Mouse (Mus musculus) adrenal gland, postnatal 36 days (tissue): ENCODE results near the gene Bud23. TPM values are rescaled to one million over a fixed set of nuclear protein-coding genes. Genes with fewer than 3 reads are reported as not detected.
A peak's percentile ranks its signal among the peaks of the same experiment; 100 is the strongest.

Experiments used
- DNase-seq, 2 experiments: peaks; one replicate each; pipeline ENCODE4 v3.0.0; 2021; ENCODE audit warnings: mixed read lengths in 1 of 2
- total RNA-seq, 2 experiments: library from RNA; stranded (reverse); gene quantifications; 2 replicates each; pipeline ENCODE4 v1.2.3; 2021

Bud23 gene
- total RNA-seq, 2 experiments from 2014 or later, result 51.7 to 57.7 TPM

DNA sequence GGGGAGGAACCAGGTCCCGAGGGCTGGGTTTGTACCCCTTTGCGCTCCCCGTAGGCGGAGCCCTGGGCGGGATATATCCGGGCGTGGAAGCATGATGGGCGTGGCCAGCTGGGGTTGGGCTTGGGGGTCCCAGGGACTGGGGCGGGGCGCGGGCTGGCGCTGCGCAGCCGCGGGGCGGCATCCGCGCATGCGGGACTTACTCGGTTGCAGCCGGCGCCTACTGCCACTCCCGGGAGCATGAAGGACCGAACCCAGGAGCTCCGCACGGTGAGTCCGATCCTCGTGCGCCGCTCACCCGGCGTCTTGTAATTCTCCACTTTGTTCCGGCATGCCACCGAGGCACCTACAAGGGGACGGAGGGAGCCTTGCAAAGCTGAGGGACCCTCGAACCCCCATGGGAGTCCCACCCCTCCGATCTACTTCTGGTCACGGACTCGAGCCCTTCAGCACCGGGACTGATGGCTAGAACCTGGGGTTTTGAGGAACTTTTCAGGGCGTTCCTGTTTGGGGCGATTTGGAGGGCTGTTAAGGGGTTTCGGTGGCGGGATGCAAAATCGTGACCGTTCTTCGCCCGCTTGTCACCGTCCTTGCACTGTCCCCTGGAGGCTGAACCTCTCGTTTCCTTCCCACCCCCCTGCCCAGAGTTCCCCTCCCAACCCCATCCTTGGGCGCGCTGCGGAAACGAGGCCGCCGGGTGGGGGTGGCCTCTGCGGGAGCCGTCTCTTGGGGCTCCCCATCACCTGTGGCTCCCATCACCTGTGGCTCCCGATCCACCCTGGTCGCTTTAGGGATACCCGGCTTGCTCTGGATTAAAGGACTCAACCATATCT is 41.2 kb downstream of the Bud23 start, which contains the start of gene Stx1a:
Gene Stx1a, plus strand, starts transcription at position 139 of the 830 bp plus-strand sequence.
- DNase-seq, result peak; percentile 92 to 94

DNA sequence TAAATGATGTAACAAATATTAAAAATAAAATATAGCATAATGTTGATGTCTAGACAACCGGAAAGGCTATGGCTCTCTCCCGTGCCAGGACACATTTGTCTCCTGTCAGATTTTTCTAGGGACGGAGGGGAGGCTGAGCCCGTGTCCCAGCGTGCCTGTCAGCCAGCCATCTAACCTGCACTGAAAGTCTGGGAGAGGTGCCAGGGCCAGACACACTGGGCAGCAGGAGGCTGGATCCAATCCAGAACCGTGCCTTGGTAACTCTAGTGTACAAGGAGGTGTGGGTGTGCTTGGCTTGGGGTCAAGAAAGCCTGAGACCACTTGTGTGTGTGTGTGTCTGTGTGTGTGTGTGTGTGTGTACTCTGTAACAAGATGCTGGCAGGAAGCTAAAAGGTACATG is 42.9 kb downstream of the Bud23 start:
- peak; percentile 78 to 85 for DNase-seq

DNA sequence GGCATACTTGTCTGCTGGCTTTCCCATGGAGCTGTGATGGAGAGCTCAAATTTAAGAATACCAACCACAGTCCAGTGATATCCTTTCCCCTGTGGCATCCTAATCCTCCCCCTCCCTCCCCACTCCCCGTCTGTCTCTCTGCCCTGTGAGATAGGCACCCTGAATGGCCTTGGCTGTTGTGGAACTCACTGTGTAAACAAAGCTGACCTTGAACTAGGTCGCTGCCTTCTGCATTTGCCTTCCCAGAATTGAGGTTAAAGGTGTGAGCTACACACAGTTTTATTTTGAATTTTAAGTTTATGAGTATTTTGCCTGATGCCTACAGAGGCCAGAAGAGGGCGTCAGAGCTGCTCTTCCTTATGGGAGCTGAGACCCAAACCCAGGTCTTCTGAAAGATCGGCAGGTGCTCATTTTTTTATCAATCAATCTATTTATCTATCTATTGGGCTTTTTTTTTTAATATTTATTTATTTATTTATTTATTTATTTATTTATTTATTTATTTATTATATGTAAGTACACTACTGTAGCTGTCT is 48.5 kb downstream of the Bud23 start:
- no peak for DNase-seq

DNA sequence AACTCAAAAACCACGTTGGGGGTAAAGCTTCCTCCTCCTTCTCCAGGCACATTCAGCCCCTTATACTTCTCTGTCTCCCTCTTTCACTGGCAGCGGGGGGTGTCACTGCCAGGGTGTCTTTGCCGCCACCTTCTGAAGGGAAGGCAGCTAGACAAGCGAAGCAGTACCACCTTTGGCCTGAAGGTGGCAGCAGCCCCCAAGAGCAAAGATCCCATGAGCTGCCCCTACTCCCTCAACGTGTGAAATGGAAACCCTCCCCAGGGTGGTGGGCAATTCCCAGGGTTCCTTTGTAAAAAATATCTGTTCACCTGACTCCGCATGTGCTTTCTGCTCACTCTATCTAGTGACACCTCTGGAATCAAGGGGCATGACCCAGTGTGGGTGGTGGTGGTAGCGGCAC is 49.3 kb downstream of the Bud23 start:
- peak; percentile 86 to 90 for DNase-seq

DNA sequence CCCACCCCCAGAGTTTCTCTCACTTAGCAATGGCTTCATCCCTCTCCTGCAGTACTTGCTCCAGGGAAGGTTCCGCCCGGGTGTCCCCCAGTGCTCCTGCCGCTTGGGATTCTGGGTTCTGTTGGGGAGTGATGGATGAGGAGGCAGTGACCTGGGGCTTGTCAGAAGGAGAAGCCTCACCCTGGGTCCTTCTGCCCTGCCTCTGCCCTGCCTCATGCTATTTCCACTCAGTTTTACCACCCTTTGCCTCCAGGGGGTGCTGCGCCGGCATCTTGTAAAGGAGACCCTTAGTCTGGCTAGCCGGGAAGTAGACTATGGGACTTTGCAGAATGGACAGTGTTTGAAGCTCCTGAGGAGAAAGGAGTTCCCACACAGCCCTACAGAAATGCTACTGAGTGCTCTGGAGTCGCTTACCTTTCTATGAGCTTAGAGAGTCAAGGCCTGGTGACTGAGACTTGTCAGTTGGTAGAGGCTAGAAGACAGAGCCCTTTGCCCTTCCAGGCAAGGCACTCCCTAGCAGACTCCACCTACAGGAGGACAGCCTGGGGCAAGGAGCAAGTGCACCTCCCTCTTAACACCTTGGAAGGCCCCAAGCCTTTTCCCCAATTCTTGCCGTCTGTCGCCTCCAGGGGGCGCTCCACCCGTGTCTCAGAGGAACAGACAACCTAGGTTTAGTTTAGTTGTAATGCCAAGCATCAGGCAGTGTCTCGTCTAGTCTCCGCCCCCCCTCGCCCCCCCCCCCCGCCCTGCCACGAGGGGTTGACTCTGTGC is 51.9 kb downstream of the Bud23 start:
- peak; percentile 85 to 89 for DNase-seq

DNA sequence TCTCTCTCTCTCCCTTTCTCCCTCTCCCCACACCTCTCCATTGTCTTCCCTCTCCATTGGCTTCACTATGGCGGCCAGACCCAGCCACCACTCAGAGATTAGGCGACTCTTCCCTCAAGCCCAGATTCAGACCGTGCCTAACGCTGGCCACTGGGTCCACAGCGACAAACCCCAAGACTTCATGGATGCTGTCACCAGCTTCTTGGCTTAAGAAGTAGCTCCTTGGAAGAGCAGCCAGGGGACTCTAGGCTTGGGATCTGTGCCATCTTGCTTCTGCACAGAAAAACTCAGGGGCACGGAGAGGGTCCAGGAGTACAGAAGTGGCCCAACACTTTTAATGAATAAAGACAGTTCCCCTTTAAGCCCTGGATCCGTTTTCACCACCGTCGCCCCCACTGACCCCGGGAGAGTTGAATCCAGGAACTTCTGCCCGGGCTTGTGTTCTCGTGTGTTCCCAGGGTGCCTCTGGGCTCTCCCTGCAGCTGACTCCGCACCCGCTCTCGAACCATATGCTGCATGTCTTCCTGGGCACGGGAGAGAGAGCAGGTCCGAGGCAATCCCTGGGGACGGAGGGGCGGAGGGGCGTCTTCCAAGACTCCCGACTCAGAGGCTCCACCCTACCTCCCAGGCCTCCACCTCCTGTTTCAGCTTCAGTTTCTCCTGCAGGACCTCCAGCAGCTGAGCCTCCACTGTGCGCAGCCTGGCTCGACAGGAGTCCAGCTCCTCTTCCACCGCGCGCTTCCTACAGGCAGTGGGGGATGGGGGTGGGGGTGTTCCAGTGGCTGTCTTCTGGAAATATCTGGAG is 52.7 kb downstream of the Bud23 start:
- no peak for DNase-seq

DNA sequence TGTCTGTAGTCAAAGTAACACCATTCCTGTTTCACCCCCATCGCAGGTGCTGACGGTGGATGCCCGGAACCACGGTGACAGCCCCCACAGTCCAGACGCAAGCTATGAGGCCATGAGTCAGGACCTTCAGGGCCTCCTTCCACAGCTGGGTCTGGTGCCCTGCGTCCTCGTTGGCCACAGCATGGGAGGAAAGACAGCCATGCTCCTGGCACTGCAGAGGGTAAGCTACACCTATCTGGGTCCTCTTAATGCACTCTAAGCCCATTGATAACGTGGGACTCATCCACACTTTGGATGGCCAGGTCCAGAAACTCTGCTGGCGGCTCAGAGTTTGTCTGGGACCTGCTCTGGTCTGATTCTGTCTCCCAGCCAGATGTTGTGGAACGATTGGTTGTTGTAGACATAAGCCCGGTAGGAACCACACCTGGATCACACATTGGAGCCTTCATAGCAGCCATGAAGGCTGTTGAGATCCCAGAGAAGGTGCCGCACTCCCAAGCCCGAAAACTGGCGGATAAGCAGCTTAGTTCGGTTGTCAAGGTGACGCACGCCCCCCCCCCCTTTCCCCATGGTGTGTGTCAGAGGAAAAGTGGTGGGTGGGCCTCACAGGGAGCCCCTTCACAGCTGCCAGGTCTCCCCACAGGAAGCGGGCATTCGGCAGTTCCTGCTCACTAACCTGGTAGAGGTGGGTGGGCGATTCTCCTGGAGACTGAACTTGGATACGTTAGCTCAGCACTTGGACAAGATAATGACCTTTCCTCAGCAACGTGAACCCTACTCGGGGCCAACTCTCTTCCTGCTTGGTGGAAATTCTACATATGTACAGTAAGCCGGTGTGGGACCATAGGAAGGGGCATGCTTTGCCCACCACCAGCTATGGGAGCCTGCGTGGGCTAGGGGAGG is 53.7 kb downstream of the Bud23 start:
- DNase-seq, result no peak

DNA sequence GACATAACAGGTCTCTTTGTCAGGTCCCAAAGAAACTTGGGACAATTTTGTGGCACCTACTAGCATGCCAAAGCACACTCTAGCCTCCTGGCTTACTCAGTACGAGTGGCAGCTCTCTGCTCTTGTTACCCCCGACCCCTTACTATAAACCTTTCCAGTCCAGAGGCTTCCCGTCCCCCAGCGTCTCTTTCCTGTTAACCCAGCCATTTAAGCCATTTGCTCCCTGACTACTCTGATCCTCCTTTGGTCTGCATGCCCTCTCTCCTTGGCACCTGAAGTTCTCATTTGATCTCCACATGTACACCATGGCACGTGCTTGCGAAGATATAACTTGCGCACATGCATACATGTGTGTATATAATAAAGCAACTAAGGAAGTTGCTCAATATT is 54.4 kb downstream of the Bud23 start:
- no peak for DNase-seq

DNA sequence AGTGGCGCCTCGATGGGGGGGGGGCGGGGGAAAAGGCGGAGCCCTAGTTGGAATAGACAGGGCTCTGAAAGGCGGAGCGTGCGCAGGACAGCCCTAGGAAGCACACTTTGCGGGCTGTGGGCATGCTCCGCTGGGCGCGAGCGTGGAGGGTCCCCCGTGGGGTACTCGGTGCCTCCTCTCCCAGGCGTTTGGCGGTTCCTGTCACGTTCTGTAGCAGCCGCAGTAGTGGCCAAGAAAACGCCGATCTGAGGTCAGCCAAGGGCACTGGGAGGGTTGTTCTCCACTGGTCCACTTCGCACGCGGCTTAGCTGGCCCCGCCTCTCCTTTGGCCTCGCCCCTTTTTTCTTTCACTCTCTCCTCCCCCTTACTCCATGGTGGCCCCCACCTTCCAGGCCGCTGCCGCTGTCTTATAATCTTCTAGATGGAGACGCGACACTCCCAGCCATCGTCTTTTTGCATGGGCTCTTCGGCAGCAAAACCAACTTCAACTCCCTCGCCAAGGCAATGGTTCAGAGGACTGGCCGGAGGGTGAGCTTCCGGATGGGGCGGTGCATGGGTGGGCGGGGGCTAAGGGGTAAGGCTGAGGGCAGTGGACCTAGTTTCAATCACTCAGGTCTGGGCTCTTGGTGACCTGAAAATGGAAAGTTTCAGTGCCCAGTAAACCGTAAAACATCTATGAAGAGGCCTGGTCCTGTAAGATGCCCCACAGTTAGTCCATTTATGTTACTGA is 55.0 kb downstream of the Bud23 start:
- peak; percentile 87 to 91 for DNase-seq

DNA sequence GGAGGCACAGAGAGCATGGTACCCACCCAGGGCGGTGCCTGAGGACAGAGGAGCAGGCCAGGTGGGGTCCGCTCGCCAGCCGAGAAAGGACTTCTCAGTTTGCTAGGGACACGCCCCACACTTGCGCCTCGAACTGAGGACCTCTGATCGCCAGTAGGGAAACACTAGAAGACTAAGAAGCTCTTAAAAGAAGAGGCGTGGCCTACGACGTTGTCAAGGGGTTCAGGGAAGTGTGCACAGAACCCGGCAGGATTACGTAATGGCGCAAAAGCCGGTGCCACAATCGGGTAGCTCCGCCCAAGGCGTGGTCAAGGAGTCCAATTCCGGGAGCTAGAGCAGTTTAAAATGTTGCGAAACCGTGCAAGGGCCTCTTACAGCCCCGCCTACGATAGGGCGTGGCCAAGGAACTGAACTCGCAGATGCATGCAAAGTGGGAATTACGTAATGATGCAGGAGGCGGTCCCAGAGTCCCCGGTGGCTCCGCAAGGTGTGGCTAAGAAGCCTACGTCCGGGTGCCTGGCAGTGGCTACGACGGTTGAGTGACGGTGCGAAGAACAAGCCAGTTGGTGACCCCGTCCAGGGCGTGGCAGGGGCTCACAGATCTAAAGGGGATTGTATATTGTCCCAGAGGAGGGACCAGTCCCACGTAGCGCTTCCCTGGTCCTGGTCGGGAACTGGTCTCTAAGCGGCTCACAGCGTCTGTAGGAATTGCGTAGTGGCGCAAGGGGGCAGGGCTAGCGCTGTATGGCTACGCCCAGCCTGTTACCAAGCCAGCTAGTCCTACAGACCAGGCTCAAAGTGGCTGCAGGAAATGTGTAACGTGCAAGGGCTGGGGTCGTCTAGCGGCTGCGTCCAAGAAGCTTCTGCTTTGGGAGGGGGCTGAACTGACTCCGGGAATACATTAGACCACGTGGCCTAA is 55.8 kb downstream of the Bud23 start, which contains the start of gene Abhd11:
Gene Abhd11, plus strand, starts transcription at position 482 of the 919 bp plus-strand sequence.
- DNase-seq, result peak; percentile 98 to 99

DNA sequence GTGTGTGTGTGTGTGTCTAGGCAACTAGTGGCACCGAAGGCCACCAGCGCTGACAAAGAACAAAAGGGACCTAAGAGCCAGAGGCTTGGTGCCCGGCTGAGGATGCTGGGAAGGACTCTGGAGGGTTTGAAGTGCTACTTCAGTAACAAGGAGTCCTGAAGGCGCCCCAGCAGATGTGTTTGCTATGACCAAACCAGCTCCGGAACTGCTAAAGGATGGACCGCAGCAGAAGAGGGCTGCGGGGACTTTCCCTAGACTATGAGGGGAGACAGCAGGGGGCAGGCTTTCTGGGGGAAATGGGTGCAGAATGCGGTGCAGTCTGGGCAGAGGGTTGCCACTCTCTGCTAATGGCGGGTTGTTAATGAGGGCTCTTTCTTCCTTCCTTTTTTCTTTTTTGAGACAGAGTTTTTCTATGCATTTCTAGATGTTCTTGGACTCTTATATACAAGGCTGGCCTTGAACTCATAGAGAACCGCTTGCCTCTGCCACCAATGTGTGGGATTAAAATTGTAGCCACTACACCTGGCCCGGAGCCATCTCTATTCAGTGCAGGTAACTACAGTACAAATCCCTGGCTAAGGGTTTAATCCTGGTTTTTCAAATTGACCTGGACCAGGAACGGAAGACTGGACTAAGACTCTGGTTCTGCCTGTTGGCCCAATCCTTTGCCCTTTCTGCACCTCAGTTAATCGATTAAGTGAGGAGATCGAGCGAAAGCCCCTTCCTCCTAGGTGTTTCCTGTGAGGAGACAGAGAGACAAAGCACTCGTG is 56.8 kb downstream of the Bud23 start:
- DNase-seq, result no peak

Other genes starting within 250 kb of the Bud23 start
- not detected for gene Tmem270, start 158.2 kb downstream of the Bud23 start, total RNA-seq
- gene Cldn13, start 149.4 kb downstream of the Bud23 start, total RNA-seq, result not detected
- gene Mettl27, start 132.6 kb downstream of the Bud23 start, total RNA-seq, result 10 to 100 TPM; 18.5 to 29.9 TPM
- gene Cldn4, start 118.0 kb downstream of the Bud23 start, total RNA-seq, result not detected
- under 1 TPM in 1 of 2 experiments, not detected in 1; 0.43 TPM for gene Cldn3, start 78.7 kb downstream of the Bud23 start, total RNA-seq
- gene Abhd11, start 55.8 kb downstream of the Bud23 start, total RNA-seq, result 10 to 100 TPM; 45.4 to 55.3 TPM
- gene Stx1a, start 41.5 kb downstream of the Bud23 start, total RNA-seq, result 1 to 10 TPM; 6.8 to 7.7 TPM
- gene Dnajc30, start 757 bp downstream of the Bud23 start, total RNA-seq, result 10 to 100 TPM; 28.1 to 34.6 TPM
- 1 to 10 TPM; 1.8 to 3.7 TPM for gene Vps37d, start 13.3 kb upstream of the Bud23 start, total RNA-seq
- gene Mlxipl, start 24.9 kb upstream of the Bud23 start, total RNA-seq, result 10 to 100 TPM; 47.4 to 73.6 TPM
- 10 to 100 TPM; 28.9 to 40.9 TPM for gene Tbl2, start 84.7 kb upstream of the Bud23 start, total RNA-seq
- 10 to 100 TPM; 72.6 to 77.5 TPM for gene Bcl7b, start 103.3 kb upstream of the Bud23 start, total RNA-seq
- 10 to 100 TPM; 72.1 to 90.4 TPM for gene Baz1b, start 122.3 kb upstream of the Bud23 start, total RNA-seq
- 1 to 10 TPM; 3.7 to 6.3 TPM for gene Fzd9, start 186.3 kb upstream of the Bud23 start, total RNA-seq